Mouse (Mus musculus): ENCODE results near the gene Tmem191c.
A peak's percentile ranks its signal among the peaks of the same experiment; 100 is the strongest.

The Tmem191c gene

DNA sequence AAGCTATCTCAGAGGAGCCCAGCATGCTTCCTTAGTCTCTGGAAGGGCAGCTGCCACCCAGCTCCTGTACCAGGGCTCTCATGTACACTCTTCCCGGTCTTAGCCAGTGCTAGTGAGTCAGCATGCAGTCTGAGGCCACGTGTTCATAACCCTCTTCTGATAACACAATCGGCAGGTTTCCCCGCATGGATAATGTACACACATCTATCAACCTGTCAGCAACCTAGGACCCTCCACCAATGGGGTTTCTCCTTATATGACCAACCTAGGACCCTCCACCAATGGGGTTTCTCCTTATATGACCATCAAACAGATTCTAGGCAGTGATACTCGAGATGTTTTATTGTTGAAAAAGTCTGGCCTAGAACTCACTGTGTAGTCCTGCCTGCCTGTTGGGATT, 7.9 kb upstream of the Tmem191c start:
- no peak for DNase-seq

DNA sequence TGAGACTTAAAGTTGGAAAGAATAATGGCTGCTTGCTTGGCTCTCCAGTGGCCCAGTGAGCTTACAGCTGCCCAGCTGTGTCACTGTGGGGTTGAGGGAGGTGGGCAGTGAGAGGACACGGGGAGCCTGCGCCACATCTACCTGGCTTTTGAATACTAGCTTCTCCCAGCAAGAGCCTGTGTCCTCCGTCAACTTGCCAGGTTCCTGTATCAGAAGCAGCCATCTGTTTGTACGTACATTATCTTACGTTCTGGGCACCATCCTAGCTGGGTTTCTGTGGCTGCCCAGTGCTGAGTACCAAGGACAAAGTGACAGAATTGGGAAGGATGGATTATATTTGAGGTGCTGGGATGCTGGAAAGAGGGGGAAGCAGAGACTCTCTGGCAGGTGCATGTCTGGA, 6.0 kb upstream of the Tmem191c start:
- DNase-seq, result no peak

DNA sequence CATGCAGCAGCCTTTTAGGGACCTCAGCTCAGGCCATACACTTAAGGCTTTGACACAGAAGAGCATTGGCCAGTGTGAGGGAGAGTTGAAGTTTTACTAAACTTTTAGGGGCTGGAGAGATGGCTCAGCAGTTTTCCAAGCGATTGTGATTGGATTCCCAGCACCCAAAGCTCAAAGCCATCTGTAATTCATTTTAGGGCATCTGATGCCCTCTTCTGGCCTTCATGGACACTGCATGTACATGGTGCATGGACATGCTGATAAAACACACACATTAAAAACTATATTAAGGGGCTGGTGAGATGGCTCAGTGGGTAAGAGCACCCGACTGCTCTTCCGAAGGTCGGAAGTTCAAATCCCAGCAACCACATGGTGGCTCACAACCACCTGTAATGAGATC, 4.8 kb upstream of the Tmem191c start:
- DNase-seq, result peak; percentile 51 to 62

DNA sequence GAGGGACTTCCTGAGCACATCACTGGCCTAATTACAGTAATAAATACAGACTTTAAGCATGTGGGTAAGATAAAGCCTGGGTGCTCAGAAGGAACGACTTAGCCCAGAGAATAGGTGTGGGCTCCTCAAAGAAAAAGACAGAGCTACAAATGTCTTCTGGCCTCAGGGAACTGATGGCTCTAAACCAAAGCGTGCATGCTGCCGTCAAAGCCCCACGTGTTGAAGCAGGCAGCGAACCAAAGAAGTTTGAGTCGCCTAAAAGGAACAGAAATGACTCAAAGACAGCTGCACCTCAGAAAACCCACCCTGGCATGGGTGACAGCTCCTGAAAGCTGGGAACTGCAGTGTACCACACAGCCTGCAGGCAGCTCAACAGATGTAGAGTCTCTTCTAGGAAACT, 4.0 kb upstream of the Tmem191c start:
- DNase-seq, result no peak

GRCm38 (mm10) chr16:17276164-17277151, 581 bp downstream of the Tmem191c start:
- DNase-seq, result peak; percentile 89 to 90

DNA sequence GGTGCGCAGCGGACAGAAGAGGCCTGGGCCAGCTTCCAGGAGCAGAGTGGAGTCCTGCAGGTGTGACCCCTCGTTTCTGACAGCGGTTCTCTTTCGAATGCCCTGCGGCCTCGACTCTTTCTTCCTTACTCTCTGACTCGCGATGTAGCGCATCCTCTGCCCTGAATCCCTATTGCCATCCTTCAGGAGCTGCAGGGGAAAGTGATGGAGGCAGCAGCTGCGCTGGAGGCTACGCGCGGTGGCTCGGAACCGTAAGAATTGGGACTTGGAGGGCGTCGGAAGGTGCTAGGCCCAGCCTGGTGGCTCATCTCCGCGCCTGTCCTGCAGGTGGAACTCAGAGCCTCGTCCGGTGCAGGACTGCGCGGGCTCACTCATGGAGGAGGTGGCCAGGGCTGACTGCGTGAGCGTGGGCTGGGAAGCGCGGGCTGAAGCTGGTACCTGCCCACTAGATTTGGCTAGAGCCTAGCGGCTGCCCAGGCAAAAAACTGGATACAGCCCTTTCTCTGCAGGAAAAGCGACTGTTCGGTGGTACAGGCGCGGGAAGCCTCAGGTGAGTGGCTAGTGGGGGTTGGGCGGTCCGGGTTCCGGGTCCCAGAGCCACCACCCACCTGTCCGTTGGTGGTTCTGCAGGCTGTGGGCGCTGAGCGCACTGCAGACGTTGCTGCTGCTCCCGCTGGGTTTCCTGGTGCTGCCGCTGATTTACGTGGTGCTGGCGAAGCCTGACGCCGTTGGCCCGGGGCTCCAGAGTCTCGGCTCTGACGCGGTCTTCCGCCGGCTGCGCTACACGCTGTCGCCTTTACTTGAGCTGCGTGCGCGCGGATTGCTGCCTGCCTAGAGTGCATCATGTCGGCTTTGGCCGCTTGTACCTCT, 1.7 kb downstream of the Tmem191c start:
- DNase-seq, result peak; percentile 27 to 33

- no peak for DNase-seq
These were observed 4.6 kb downstream of the Tmem191c start for GRCm38 (mm10) chr16:17280471-17280870.

DNA sequence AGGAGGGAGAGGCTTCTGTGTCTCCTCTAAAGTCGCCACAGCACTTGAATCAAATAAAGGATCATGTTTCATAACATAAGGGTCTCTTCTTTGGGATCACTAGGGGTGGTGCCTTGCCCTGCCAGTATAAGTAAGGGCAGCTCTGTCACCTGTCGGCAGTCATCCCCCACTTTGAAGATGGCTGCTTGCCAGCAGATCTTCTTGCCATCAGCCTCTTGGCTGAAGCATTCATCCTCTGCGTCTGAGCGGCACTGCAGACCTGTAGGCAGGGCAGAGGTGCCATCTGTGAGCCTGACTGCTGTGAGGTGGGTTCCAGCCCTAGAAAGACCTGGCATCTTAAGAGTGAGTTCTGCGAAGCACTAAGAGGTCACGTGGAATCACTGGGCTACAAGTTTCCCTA, 7.3 kb downstream of the Tmem191c start:
- DNase-seq, result peak; percentile 21 to 29

DNA sequence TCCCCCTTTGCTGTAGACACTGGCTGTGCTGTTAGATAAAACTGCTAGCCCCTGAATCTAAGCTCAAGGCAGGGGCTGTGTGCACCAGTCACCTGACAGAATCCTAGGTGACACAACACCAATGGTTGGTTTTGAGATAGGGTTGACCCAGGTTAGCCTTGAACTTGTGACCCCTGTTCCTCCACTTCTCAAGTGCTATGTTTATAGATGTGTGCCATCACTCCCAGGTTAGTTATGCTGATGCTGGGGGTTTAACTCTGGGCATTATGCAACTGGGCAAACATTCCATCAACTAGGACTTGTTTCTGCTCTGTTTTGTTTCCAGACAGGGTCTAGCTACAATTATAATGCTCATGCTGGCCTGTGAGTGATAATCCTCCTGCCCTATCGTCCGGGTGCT, 11.2 kb downstream of the Tmem191c start:
- no peak for DNase-seq

GRCm38 (mm10) chr16:17291016-17291415, 15.1 kb downstream of the Tmem191c start:
- DNase-seq, result no peak

DNA sequence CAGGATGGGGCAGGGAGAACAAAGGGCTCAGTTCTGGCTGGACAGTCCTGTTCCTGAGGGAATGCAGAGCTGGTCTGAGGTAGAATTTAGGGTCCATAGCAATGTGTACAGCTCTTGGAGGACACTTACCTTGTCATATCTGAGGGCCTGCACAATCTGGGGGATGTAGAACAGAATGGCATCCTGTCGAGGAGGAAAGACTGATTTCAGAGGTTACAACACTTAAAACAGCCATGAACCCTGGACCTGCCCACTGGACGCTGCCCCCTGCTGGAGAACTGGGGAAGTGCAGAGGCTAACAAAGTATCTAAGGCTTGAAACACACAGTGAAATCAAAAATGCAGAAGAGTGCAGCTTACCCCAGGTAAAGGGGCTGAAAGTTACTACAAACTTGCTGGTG, 16.9 kb downstream of the Tmem191c start:
- DNase-seq, result peak; percentile 76 to 78

- no peak for DNase-seq
These were observed 24.9 kb downstream of the Tmem191c start for GRCm38 (mm10) chr16:17300818-17301217.

DNA sequence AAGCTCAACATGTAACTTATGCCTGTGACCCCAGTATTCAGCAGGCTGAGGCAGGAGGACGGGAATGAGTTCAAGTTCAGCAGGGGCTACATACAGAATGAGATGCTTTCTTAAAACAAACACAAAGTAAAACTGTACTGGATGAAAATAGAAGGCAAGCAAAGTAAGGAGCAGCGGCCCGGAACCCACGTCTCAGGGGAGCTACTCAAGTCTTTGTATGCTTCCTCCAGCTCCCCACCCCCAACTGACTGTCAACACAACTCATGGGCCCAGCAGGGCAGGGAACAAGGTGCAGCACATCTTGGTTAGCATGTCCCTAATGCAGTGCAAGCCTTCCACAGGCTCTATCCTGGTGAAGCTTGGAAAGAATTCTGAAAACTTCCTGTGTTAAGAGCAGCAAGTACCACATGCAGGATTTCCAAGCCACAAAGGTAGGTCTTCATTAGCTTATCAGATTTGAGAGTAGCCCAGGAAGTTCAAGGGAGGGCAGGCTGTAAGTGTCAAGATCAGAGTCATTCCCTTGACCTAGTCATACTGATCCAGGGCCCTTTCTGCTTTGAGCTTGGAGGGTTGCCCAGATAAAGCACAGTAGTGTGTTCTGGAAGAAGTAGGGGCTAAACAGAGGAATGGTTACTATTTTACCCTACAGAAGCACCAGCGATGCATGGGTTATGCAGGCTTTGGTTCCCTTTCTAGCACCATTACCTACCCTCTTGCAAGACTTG, 27.8 kb downstream of the Tmem191c start:
- DNase-seq, result no peak

DNA sequence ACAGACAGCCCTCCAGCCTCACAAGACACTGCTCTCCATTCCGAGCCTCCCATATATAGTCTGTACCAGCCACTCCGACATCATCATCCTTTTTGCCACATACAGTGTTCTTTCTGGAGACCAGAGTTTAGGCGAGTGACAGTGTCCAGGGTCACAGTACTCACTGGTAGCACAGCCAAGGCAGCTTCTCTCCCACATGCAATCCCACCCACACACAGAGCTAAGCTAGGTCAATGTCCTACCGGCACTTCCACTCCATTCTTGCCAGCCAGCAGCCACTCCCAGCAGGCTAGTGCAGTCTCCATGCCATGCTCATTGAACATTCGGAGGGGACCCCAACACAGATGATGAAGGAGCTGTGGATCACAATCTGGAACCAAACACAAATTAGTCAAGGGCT, 31.6 kb downstream of the Tmem191c start:
- no peak for DNase-seq

DNA sequence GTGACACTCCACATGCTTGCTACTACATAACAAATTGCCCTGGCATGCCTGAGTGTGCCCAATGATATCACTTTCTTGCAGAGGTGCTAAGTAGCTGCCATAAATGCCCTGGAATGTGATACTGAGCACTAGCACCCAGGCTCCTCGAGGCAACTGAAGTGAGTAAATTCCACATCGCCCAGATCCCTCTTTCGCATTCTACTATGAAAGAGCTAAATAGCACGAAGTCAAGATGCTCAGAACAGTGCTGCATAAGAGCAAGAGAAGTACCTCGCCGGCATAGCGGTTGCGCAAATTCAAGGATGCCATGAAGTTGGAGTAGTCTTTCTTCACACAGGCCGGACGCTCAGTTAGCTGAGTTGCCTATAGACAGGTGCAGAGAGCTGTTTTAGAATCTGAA, 33.2 kb downstream of the Tmem191c start:
- no peak for DNase-seq

- DNase-seq, result no peak
These were observed 36.7 kb downstream of the Tmem191c start for GRCm38 (mm10) chr16:17312531-17312930.

DNA sequence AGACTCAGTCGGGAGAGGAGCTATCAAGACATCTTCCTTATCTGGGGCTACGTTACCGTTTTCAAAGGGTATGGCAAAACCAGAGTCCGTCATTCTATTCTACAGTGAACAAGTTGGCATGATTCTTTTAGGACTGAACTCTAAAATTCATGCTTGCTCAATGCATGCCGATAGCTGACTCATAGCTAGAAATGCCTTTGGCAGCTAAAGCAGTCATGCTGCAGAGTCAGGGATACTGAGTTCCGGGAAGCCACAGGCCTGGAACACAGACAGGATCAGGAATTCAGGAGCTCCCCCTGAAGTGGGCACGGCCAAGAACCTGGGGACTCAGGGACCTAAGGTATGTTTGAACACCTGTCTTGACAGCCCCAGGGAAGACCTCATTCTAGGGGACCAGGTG, 40.7 kb downstream of the Tmem191c start:
- no peak for DNase-seq

- DNase-seq, result peak in 1 of 2 experiments; percentile 11
These were observed 45.6 kb downstream of the Tmem191c start for GRCm38 (mm10) chr16:17321481-17321880.

GRCm38 (mm10) chr16:17324745-17325144, 48.9 kb downstream of the Tmem191c start:
- DNase-seq, result no peak

DNA sequence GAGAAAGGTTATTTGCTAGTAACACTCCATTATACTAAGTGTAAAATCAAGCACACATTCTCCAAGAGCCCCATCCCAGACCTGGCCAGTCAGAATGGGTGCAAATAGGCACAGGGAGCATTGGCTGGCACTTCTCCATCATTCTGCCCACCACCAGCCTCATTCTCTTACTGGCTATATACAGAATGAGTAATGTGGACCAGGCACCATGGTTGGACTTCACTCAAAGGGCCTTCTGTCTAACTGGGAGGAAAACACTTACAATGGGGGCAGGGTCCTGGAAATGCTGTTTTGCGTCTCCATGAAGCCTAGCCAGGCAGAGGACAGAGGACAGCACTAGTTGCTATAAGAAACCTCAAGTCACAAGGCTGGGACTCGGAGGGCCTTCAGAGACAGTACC, 50.2 kb downstream of the Tmem191c start:
- DNase-seq, result no peak

GRCm38 (mm10) chr16:17329848-17330570, 54.1 kb downstream of the Tmem191c start:
- no peak for DNase-seq

- no peak for DNase-seq
These were observed 55.2 kb downstream of the Tmem191c start, which contains the start of gene Serpind1 for GRCm38 (mm10) chr16:17331116-17331515. Gene Serpind1, plus strand, starts transcription at chr16:17331371.
